Mouse (Mus musculus) cerebellum, adult 2 months (tissue): ENCODE data around the gene Adra1b. TPM values are rescaled to one million over a fixed set of nuclear protein-coding genes. Genes with fewer than 3 reads are reported as not detected.

Experiments used
- DNase-seq, 2 experiments: peaks; one replicate each; pipeline ENCODE4 v3.0.0; 2021
- H3K27ac ChIP-seq: fragments of 200-500 bp; 2 replicates; pipeline ENCODE4 v1.5.1; 2012; ENCODE audit warnings: low read length, control low read depth, inconsistent platforms; ENCODE audit not compliant: insufficient read depth
- H3K27me3 ChIP-seq: fragments of 200-500 bp; 2 replicates; pipeline ENCODE4 v1.6.1; 2012; ENCODE audit warnings: inconsistent platforms, mild to moderate bottlenecking, low read length, moderate library complexity; ENCODE audit not compliant: control insufficient read depth, insufficient read depth
- H3K4me1 ChIP-seq: fragments of 200-500 bp; 2 replicates; pipeline ENCODE4 v1.6.1; 2011; ENCODE audit warnings: low read length; ENCODE audit not compliant: control insufficient read depth, insufficient read depth
- H3K4me3 ChIP-seq: fragments of 200-500 bp; replicated peaks from 2 replicates; pipeline ENCODE3; 2011; ENCODE audit warnings: mild to moderate bottlenecking, low read depth, low read length, control low read depth; ENCODE audit not compliant: insufficient read depth
- CTCF ChIP-seq: fragments of 200-500 bp; IDR thresholded peaks from 2 replicates; pipeline ENCODE4 v1.5.1; 2011; ENCODE audit warnings: low read depth, mild to moderate bottlenecking, control low read depth, low read length, moderate library complexity, borderline replicate concordance; ENCODE audit not compliant: insufficient read depth
- POLR2A ChIP-seq: fragments of 200-500 bp; IDR thresholded peaks from 2 replicates; pipeline ENCODE4 v1.6.1; 2011; ENCODE audit warnings: low read length, control low read depth, borderline replicate concordance; ENCODE audit not compliant: insufficient read depth
- WGBS: fragments of 180-500 bp; shearing (Covaris S2); methylation state at CpG from one replicate; pipeline ENCODE4 v1.1.7; 2018; 5-methylcytosine and 5-hydroxymethylcytosine counted together
- polyA plus RNA-seq: library from polyadenylated mRNA; depleted of rRNA; stranded (reverse); fragments of >200 nt; gene quantifications from 2 replicates; pipeline ENCODE4 v1.2.3, GENCODE M21; 2012

The Adra1b gene
- polyA plus RNA-seq, 1 experiment = 10.4 TPM

DNA sequence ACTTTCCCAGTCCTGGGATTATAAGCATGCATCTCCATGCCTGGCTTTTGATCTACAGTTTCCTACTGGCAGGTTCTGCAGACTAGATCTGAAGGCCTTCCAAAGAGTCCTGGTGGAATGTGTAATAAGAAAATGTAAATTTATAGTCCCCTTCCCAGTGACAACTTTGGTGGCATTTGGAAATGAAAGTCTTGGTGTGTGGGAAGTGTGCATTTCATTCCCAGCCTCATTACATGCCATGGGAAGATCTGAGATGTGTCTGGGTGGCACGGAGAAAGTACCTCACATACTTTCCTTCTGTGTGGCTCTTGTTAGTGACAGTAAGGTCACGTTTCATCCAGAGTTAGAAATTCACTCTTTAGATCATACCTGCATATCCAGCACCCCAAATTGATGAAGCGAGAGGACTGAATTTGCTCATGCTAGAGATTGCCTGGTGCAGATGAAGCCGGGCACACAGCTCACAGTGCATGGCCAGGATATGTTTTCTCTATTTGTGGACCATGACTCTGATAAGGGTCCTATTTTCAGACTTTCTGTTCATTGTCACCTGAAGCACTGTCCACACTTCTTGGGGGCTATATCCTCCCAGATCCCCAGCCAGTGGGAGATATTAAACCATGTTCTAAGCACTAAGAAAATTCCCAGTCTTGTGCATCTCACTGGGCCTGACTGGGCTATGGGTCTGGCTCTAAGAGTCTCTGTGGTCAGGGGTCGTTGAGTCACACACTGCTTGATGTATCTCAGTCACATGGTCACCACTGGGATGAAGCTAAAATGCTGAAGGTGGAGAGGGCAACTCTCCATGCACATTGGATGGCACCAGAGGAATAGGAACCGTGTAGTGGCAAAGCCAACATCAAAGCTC is 35.5 kb downstream of the Adra1b start:
- Histone ChIP-seq H3K27me3 (no peaks in the 10 kb centered on the region), H3K4me1 (no peaks in the 10 kb centered on the region), H3K27ac (no peak overlapping the region), H3K4me3 (no peak overlapping the region)
- no peak for DNase-seq
- TF ChIP-seq POLR2A = no peak
- TF ChIP-seq CTCF = no peak
- WGBS = 85% methylated on average over 6 of the region's 6 CpGs

DNA sequence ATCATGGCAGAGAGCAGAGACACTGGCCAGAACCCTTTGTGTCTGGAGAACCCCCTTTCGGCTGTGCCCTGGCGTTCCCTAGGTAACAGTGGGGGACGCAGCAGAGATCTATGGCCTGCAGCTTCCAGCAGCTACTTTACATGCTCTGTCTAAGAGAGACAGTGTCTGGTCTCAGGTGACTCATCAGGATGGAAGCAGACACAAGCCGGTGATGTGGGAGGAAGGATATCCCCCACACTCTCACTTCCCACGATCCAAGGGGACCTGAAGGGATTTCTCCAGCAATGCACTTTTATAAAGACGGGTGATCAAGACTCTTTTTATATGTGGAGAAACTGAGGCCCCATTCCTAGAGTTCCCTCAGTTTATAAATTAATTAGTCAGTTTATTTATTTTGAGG is 48.0 kb downstream of the Adra1b start:
- TF ChIP-seq CTCF = no peak
- no peak for TF ChIP-seq POLR2A
- H3K4me1 ChIP-seq = no peaks in the 10 kb centered on the region
- no peak for DNase-seq
- H3K27ac ChIP-seq = no peak overlapping the region
- H3K27me3 ChIP-seq = no peaks in the 10 kb centered on the region
- H3K4me3 ChIP-seq = no peak overlapping the region
- 47% methylated on average over 6 of the region's 6 CpGs for WGBS

DNA sequence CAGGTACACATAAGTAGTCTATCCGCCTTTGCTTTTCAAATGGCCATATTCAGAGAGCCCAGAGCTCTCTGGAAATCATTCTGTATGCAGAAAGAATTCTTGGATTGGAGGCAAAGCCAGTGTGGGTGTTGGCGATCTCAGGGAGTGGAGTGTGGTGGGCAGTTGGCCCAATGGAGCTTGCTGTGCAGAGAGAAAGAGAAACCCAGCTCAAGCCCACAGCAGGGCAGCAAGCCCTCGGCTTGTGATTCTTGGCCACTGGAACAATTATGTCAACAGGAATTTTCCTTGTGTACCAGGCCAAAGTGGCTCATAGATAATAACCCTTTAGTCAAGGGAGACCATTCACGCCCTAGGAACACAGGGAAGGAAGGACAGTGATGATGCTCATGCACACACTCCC is 53.0 kb downstream of the Adra1b start:
- peak in 1 of 2 experiments; percentile 19 for DNase-seq
- Histone ChIP-seq H3K4me1 (no peaks in the 10 kb centered on the region), H3K27ac (no peak overlapping the region), H3K4me3 (no peak overlapping the region), H3K27me3 (no peaks in the 10 kb centered on the region)
- WGBS = 33% methylated on average over 4 of the region's 4 CpGs
- TF ChIP-seq CTCF (no peak), POLR2A (no peak)

DNA sequence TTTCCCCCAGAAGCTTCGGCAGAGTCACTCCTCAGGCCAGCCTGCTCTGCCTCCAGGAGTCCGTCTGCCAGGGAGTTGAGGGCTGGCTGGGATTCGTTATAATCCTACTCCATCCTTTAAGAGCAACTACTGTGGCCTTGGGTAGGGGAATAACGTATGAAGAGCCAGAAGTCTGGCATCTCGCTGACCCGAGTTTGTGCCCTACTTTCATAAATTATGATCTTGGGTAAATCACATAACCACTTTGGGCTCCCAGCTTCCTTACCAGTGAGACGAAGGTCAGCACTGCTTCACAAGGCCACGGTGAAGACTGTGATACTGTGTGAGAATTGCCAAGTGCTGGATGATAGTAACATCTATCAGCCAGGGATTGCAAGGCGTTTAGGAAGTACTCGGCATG is 59.4 kb downstream of the Adra1b start:
- Histone ChIP-seq H3K4me3 (no peak overlapping the region), H3K27me3 (no peaks in the 10 kb centered on the region; the same call in 1 of the 2 replicates), H3K4me1 (no peaks in the 10 kb centered on the region), H3K27ac (no peak overlapping the region)
- WGBS = 68% methylated on average over 10 of the region's 10 CpGs
- no peak for DNase-seq
- TF ChIP-seq POLR2A (no peak), CTCF (no peak)

DNA sequence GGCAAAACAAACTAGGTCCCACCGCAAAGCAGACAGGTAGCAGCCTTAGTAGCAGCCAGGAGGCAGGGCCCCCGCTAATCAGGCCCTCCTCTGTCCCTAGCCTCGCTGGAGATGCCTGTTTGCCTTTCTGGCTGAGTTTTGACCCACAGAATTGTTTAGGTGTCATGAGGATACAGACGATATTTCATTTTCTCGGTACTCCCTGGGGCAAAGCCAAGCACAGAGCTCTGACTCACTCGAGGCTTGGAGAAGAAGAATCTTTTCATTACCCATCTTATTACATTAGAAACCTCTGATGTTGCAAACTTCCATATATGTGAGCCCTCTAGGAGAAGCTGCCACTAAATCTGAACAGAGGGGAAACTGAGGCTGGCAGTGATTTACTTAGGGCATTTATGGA is 60.5 kb downstream of the Adra1b start:
- H3K4me3 ChIP-seq = no peak overlapping the region
- H3K27ac ChIP-seq = no peak overlapping the region
- no peaks in the 10 kb centered on the region for H3K4me1 ChIP-seq
- no peak for TF ChIP-seq CTCF
- no peak for DNase-seq
- WGBS = 67% methylated on average over 6 of the region's 6 CpGs
- no peaks in the 10 kb centered on the region; the same call in 1 of the 2 replicates for H3K27me3 ChIP-seq

DNA sequence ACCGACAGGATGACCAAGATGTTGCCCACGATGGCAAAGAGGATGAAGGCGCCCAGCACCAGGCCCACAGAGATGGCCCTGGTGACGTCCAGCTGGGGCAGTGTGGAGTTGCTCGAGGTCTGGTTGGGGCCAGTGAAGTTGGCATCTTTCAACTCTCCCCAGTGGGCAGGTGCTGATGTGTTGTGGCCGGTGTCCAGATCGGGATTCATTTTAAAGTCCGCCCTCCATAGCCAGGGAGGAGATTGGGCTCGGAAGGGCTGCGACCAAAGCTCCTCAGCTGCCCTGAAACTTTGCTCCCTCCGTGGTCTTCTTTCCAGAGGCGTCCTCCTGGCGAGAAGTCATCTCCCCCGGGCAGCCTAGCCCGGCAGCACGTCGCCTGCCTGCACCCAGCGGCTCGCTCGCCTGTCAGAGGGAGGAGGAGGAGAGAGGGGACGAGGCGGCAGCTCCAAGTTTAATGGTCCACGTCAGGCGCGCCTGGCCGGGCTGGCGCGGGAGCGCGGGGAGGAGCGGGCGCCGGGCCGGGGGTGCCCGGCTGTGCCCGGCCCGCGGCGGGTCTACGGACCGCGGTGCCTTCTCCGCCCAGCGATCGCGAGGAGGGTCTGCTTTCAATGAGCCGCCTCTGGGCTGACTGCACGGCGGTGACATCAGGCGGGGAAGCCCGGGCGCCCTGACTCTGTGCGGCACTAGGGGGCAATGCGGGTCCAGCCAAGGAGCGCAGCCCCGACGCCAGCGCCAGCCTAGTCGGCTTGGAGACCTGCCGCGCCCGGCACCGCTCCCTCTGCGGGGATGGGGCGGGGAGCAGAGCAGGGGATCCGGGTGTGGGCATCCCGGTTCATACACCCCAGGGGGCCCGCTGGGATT is 64.9 kb downstream of the Adra1b start:
- H3K4me1 ChIP-seq = no peaks in the 10 kb centered on the region
- peak; percentile 44 to 56 for DNase-seq
- 4% methylated on average over 68 of the region's 68 CpGs for WGBS
- H3K27ac ChIP-seq = no peak overlapping the region
- TF ChIP-seq CTCF (peak; percentile 52), POLR2A (no peak)
- no peaks in the 10 kb centered on the region; the same call in 1 of the 2 replicates for H3K27me3 ChIP-seq
- H3K4me3 ChIP-seq = peak overlapping the region; percentile 11

DNA sequence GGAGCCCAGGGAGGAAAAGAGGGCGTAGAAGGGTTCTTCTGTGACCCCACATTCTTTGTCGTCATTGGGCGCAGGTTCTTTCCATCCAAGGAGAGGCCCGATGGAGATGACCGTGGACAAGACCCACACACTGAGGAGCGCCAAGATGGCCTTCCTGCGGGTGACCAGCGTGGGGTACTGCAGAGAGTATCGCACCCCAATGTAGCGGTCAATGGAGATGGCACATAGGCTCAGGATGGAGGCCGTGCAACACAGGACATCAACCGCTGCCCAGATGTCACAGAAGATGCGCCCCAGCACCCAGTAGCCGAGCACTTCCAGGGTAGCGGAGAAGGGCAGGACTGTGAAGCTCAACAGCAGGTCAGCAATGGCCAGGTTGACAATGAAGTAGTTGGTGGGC is 65.6 kb downstream of the Adra1b start:
- no peak for DNase-seq
- no peak overlapping the region for H3K4me3 ChIP-seq
- H3K27me3 ChIP-seq = no peaks in the 10 kb centered on the region; the same call in 1 of the 2 replicates
- no peak overlapping the region for H3K27ac ChIP-seq
- 97% methylated on average over 15 of the region's 15 CpGs for WGBS
- no peaks in the 10 kb centered on the region for H3K4me1 ChIP-seq
- no peak for TF ChIP-seq CTCF
